Mouse (Mus musculus) embryonic fibroblast, embryonic 13.5 days (primary cell): ENCODE results near the gene Cntn2.

Experiments
- CTCF ChIP-seq: IDR thresholded peaks from 2 replicates; pipeline ENCODE4 v1.5.1; 2011; ENCODE audit warnings: mild to moderate bottlenecking, control low read depth, low read length, moderate library complexity, borderline replicate concordance; ENCODE audit not compliant: insufficient read depth
- POLR2A ChIP-seq: IDR thresholded peaks from 2 replicates; pipeline ENCODE4 v1.6.1; 2011; ENCODE audit warnings: low read depth, mild to moderate bottlenecking, control low read depth, low read length, moderate library complexity

- TF ChIP-seq POLR2A (no peak), CTCF (no peak)
Observed at GRCm38 (mm10) chr1:132541171-132541823, 1.8 kb downstream of the Cntn2 start.
